Mouse (Mus musculus): Measurements from ENCODE around the gene Tstd2.

DNA sequence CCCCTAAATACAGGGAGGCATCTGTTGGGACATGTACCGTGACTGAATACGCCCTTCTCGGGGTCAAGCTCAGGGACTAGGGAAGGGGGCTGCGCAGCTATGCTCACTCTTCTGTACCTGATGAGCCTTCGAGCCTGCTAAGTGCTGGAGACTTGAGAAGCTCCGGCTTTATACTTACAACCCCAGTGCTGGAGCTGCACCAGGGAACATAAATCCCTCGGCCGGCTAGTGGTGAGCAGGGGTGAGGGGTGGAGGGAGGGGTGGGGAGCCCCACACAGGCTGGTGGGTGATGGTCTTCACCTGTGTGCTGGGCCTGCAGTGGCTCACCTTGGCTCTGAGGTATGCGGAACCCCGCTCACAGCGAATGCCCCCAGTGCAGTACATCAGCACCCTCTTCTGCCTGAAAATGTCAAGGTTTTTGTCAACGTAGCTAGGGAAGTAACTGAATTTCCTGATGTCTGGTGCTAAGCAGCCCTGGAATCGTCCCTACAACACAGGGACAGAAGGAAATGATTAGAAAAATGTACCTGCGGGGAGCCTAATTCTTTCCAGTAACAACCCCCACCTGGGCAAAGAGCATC, 18.9 kb downstream of the Tstd2 start:
- TF ChIP-seq GATA1 (IDR thresholded peaks at IDR 0.05; ENCODE audit: low read length) (no peak), TAL1 (IDR thresholded peaks at IDR 0.05; ENCODE audit: low read length) (no peak)
